Mouse (Mus musculus) heart, postnatal 0 days (tissue): Measurements from ENCODE around the gene Olfr549. TPM values are rescaled to one million over a fixed set of nuclear protein-coding genes. Genes with fewer than 3 reads are reported as not detected.

Experiments
- ATAC-seq: fragments of 200-750 bp; cut with Nextera tagmentation; 2 replicates; pipeline ENCODE4 v1.8.0; 2017; ENCODE audit warnings: low read depth, moderate number of reproducible peaks, moderate library complexity; ENCODE audit not compliant: insufficient read depth
- DNase-seq: peaks from one replicate; pipeline ENCODE4 v3.0.0-alpha.2; 2016; ENCODE audit warnings: low spot score
- H3K27ac ChIP-seq: fragments of 300-500 bp; sonication (generic); 2 replicates; pipeline ENCODE4 v1.5.1; 2014; ENCODE audit warnings: low read depth, mild to moderate bottlenecking
- H3K27me3 ChIP-seq: fragments of 300-500 bp; sonication (generic); 2 replicates; pipeline ENCODE4 v1.6.1; 2014; ENCODE audit warnings: low read length, mixed read lengths; ENCODE audit not compliant: control insufficient read depth, insufficient read depth
- H3K36me3 ChIP-seq: fragments of 300-500 bp; sonication (generic); replicated peaks from 2 replicates; pipeline ENCODE4 v1.6.1; 2014; ENCODE audit warnings: low read length, mixed read lengths; ENCODE audit not compliant: control insufficient read depth, insufficient read depth
- H3K4me1 ChIP-seq: fragments of 300-500 bp; sonication (generic); 2 replicates; pipeline ENCODE4 v1.6.1; 2014; ENCODE audit warnings: antibody characterized with exemption; ENCODE audit not compliant: control insufficient read depth, insufficient read depth
- H3K4me2 ChIP-seq: fragments of 300-500 bp; sonication (generic); 2 replicates; pipeline ENCODE4 v1.6.1; 2014; ENCODE audit warnings: low read depth, mild to moderate bottlenecking, low read length, moderate library complexity
- H3K4me3 ChIP-seq: fragments of 300-500 bp; sonication (generic); 2 replicates; pipeline ENCODE4 v1.5.1; 2014; ENCODE audit warnings: low read depth, low read length
- H3K9ac ChIP-seq: fragments of 300-500 bp; sonication (generic); replicated peaks from 2 replicates; pipeline ENCODE4 v1.6.1; 2014; ENCODE audit warnings: low read depth, low read length, mixed read lengths
- H3K9me3 ChIP-seq: fragments of 300-500 bp; sonication (generic); replicated peaks from 2 replicates; pipeline ENCODE4 v1.6.1; 2016; ENCODE audit warnings: low read length; ENCODE audit not compliant: control insufficient read depth
- CTCF ChIP-seq: IDR thresholded peaks from 2 replicates; pipeline ENCODE4 v1.5.1; 2016; ENCODE audit warnings: antibody characterized with exemption, control low read depth, low read depth
- EP300 ChIP-seq: IDR thresholded peaks from 2 replicates; pipeline ENCODE4 v1.6.1; 2016; ENCODE audit warnings: antibody characterized with exemption, low read depth
- WGBS: fragments of 180-500 bp; shearing (Covaris S2); extraction: QIAGEN DNeasy Blood & Tissue Kit; methylation state at CpG from one replicate; pipeline ENCODE4 v1.1.7; 2014; 5-methylcytosine and 5-hydroxymethylcytosine counted together
- polyA plus RNA-seq: library from polyadenylated mRNA; unstranded; fragments of >200 nt; fragmentation: Nextera tagmentation; extraction: Ambion mirVana; gene quantifications from 2 replicates; pipeline ENCODE4 v1.2.1, GENCODE M21; 2015
- total RNA-seq: library from RNA; depleted of rRNA; stranded (reverse); fragments of >200 nt; gene quantifications from 2 replicates; pipeline ENCODE4 v1.2.3, GENCODE M21; 2014; ENCODE audit warnings: low replicate concordance; rRNA removed

Gene Olfr549
- not detected in 2 replicates for total RNA-seq
- not detected in 2 replicates for polyA plus RNA-seq

GRCm38 (mm10) chr7:102549570-102549969 lies at the start of gene Olfr549:
Gene Olfr549, plus strand, starts transcription at chr7:102549870.
- 76% methylated on average over 3 of the region's 3 CpGs for WGBS
- ATAC-seq (no peak), DNase-seq (no peak)
- Histone ChIP-seq H3K9me3 (no peaks in the 10 kb centered on the region), H3K27me3 (no peaks in the 10 kb centered on the region), H3K9ac (no peak within 1 kb of the TSS), H3K4me2 (no peak within 1 kb of the TSS), H3K4me1 (no peaks in the 10 kb centered on the region), H3K36me3 (no peaks in the 10 kb centered on the region), H3K4me3 (no peak within 1 kb of the TSS), H3K27ac (no peak within 1 kb of the TSS)
- TF ChIP-seq CTCF (no peak), EP300 (no peak)

- WGBS = 57% methylated on average over 5 of the region's 5 CpGs
- Histone ChIP-seq H3K9ac (no peak overlapping the region), H3K9me3 (no peaks in the 10 kb centered on the region), H3K27ac (no peak overlapping the region), H3K27me3 (no peaks in the 10 kb centered on the region), H3K36me3 (no peaks in the 10 kb centered on the region), H3K4me1 (no peaks in the 10 kb centered on the region), H3K4me2 (no peak overlapping the region), H3K4me3 (no peak overlapping the region)
- DNase-seq (no peak), ATAC-seq (no peak)
- TF ChIP-seq EP300 = no peak
- TF ChIP-seq CTCF = no peak
Observed at GRCm38 (mm10) chr7:102501986-102502385, 47.7 kb upstream of the Olfr549 start.

DNA sequence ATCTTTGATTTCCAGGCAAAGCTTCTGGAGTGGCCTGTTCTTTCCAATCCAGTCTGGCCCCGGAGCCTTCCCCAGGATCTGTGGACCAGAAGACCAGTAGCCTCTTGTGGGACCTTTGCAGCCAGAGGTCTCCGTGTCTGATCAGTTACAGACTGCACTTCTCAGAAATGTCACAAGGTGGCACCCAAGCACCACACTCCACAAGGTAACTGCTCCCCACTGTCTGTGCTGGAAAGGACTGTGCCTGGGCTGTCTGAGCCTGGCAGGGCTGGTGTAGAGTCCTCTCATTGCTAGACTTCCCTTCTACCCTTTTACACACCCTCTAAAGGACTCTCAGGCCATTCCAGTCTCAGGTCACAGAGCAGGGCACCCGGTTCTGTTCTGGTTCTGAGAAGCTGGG lies 42.8 kb upstream of the Olfr549 start:
- ATAC-seq (peak; percentile 77), DNase-seq (peak; percentile 62)
- Histone ChIP-seq H3K27me3 (no peaks in the 10 kb centered on the region), H3K9me3 (no peaks in the 10 kb centered on the region), H3K36me3 (no peaks in the 10 kb centered on the region), H3K4me2 (no peak overlapping the region), H3K4me1 (no peaks in the 10 kb centered on the region), H3K4me3 (no peak overlapping the region), H3K27ac (no peak overlapping the region), H3K9ac (no peak overlapping the region)
- WGBS = 43% methylated on average over 3 of the region's 3 CpGs
- TF ChIP-seq CTCF (peak; percentile 91), EP300 (no peak)

GRCm38 (mm10) chr7:102508066-102508465 lies 41.6 kb upstream of the Olfr549 start:
- H3K27me3 ChIP-seq = 0 out of 2 replicates have a peak, but pooled peaks cover 6% of the 10 kb centered on the region
- no peaks in the 10 kb centered on the region for H3K9me3 ChIP-seq
- ATAC-seq (no peak), DNase-seq (no peak)
- no peak overlapping the region for H3K27ac ChIP-seq
- 75% methylated on average over 9 of the region's 9 CpGs for WGBS
- TF ChIP-seq CTCF = no peak
- TF ChIP-seq EP300 = no peak
- H3K4me1 ChIP-seq = no peaks in the 10 kb centered on the region
- H3K9ac ChIP-seq = no peak overlapping the region
- no peak overlapping the region for H3K4me2 ChIP-seq
- H3K4me3 ChIP-seq = no peak overlapping the region
- no peaks in the 10 kb centered on the region for H3K36me3 ChIP-seq

GRCm38 (mm10) chr7:102508666-102509065 lies 41.0 kb upstream of the Olfr549 start:
- Histone ChIP-seq H3K9ac (no peak overlapping the region), H3K4me1 (no peaks in the 10 kb centered on the region), H3K4me3 (no peak overlapping the region), H3K4me2 (no peak overlapping the region), H3K27me3 (peaks cover 7% of the 10 kb centered on the region; the same call in 1 of the 2 replicates), H3K27ac (no peak overlapping the region), H3K36me3 (no peaks in the 10 kb centered on the region), H3K9me3 (no peaks in the 10 kb centered on the region)
- DNase-seq (no peak), ATAC-seq (no peak)
- TF ChIP-seq EP300 (no peak), CTCF (no peak)
- WGBS = 84% methylated on average over 6 of the region's 6 CpGs

DNA sequence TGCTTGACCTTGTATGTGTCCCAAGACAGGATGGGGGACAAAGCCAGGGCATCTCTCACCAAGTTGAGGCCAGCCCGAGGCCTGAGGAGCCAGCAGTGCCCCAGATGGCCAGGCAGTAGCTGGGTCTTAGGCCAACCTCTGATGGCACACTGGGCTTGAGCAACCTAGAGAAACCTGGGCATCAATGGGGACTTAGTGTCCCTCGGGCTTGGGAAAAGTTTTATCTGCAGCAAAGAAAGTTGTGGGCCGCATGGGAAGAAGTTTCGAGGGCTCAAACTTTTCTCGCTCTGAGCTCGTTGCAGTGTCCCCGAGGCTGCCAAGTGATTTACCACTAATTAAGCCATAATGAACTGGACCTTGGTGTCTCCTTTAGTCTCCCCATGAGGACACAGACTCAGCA lies 39.9 kb upstream of the Olfr549 start:
- Histone ChIP-seq H3K27me3 (peaks cover 11% of the 10 kb centered on the region; the same call in 1 of the 2 replicates), H3K4me1 (no peaks in the 10 kb centered on the region), H3K27ac (no peak overlapping the region), H3K4me3 (no peak overlapping the region), H3K9me3 (no peaks in the 10 kb centered on the region), H3K9ac (no peak overlapping the region), H3K36me3 (no peaks in the 10 kb centered on the region), H3K4me2 (no peak overlapping the region)
- DNase-seq (no peak), ATAC-seq (no peak)
- WGBS = 81% methylated on average over 7 of the region's 7 CpGs
- TF ChIP-seq EP300 = no peak
- no peak for TF ChIP-seq CTCF
